Mouse (Mus musculus) brain, embryonic 14.5 days (tissue): Measurements from ENCODE around the gene Ablim1. TPM values are rescaled to one million over a fixed set of nuclear protein-coding genes. Genes with fewer than 3 reads are reported as not detected.

Source experiments
- DNase-seq: peaks from one replicate; pipeline ENCODE4 v3.0.0-alpha.2; 2011; ENCODE audit warnings: low read depth
- CTCF ChIP-seq: fragments of 200-500 bp; IDR thresholded peaks from 2 replicates; pipeline ENCODE4 v1.5.1; 2012; ENCODE audit warnings: inconsistent platforms, mild to moderate bottlenecking, moderate library complexity, borderline replicate concordance; ENCODE audit not compliant: insufficient read depth, insufficient read length; ENCODE audit errors: extremely low read depth
- POLR2A ChIP-seq: fragments of 200-500 bp; IDR thresholded peaks from 2 replicates; pipeline ENCODE4 v1.6.1; 2012; ENCODE audit warnings: mild to moderate bottlenecking, inconsistent platforms, borderline replicate concordance; ENCODE audit not compliant: poor library complexity, insufficient read depth, insufficient read length, severe bottlenecking; ENCODE audit errors: extremely low read depth
- polyA plus RNA-seq: library from polyadenylated mRNA; depleted of rRNA; stranded (reverse); fragments of >200 nt; gene quantifications from 2 replicates; pipeline ENCODE4 v1.2.3, GENCODE M21; 2012

The Ablim1 gene
- polyA plus RNA-seq, 1 experiment, result 40.7 TPM

- TF ChIP-seq POLR2A, result no peak
- TF ChIP-seq CTCF, result no peak
- DNase-seq, result no peak
These were observed 197.0 kb downstream of the Ablim1 start for GRCm38 (mm10) chr19:57117751-57118150.

GRCm38 (mm10) chr19:57116871-57117501 is 197.7 kb downstream of the Ablim1 start:
- TF ChIP-seq CTCF, result no peak
- TF ChIP-seq POLR2A, result no peak
- DNase-seq, result peak; percentile 57

- DNase-seq, result no peak
- no peak for TF ChIP-seq POLR2A
- TF ChIP-seq CTCF, result no peak
These were observed 199.0 kb downstream of the Ablim1 start for GRCm38 (mm10) chr19:57115670-57116069.

GRCm38 (mm10) chr19:57114951-57115350 is 199.8 kb downstream of the Ablim1 start:
- TF ChIP-seq POLR2A (no peak), CTCF (no peak)
- DNase-seq, result no peak

GRCm38 (mm10) chr19:57113975-57114374 is 200.7 kb downstream of the Ablim1 start:
- TF ChIP-seq POLR2A, result no peak
- TF ChIP-seq CTCF, result no peak
- no peak for DNase-seq

- no peak for TF ChIP-seq POLR2A
- no peak for TF ChIP-seq CTCF
- DNase-seq, result peak; percentile 77
These were observed 201.8 kb downstream of the Ablim1 start for GRCm38 (mm10) chr19:57112816-57113406.

GRCm38 (mm10) chr19:57112231-57112815 is 202.4 kb downstream of the Ablim1 start:
- no peak for DNase-seq
- TF ChIP-seq POLR2A (no peak), CTCF (no peak)

GRCm38 (mm10) chr19:57111301-57111700 is 203.4 kb downstream of the Ablim1 start:
- TF ChIP-seq CTCF (no peak), POLR2A (no peak)
- DNase-seq, result no peak

- no peak for DNase-seq
- TF ChIP-seq CTCF (no peak), POLR2A (no peak)
These were observed 205.1 kb downstream of the Ablim1 start for GRCm38 (mm10) chr19:57109620-57110019.

GRCm38 (mm10) chr19:57106513-57106912 is 208.2 kb downstream of the Ablim1 start:
- DNase-seq, result no peak
- TF ChIP-seq CTCF (no peak), POLR2A (no peak)

GRCm38 (mm10) chr19:57106031-57106430 is 208.7 kb downstream of the Ablim1 start:
- TF ChIP-seq CTCF (no peak), POLR2A (no peak)
- no peak for DNase-seq

GRCm38 (mm10) chr19:57105156-57105555 is 209.6 kb downstream of the Ablim1 start:
- DNase-seq, result no peak
- TF ChIP-seq CTCF (no peak), POLR2A (no peak)
